Mouse (Mus musculus): ENCODE measurements around the gene Idh2. TPM values are rescaled to one million over a fixed set of nuclear protein-coding genes. Genes with fewer than 3 reads are reported as not detected.

The Idh2 gene
- polyA plus RNA-seq, 1 experiment from 2014 or later, result 629 TPM

GRCm38 (mm10) chr7:80066675-80067455, 48.3 kb downstream of the Idh2 start:
- no peak for DNase-seq
- H3K9ac ChIP-seq, result no peak overlapping the region
- WGBS, result 59% methylated on average over 13 of the region's 13 CpGs

GRCm38 (mm10) chr7:80065250-80065649, 49.9 kb downstream of the Idh2 start:
- no peak for DNase-seq
- Histone ChIP-seq H3K9me3 (ENCODE audit: low read depth, low read length) (no peaks in the 10 kb centered on the region), H3K4me1 (ENCODE audit: insufficient read depth) (peaks cover 26% of the 10 kb centered on the region), H3K36me3 (ENCODE audit: insufficient read depth) (no peaks in the 10 kb centered on the region), H3K27me3 (ENCODE audit: insufficient read depth, low read length) (no peaks in the 10 kb centered on the region), H3K9ac (no peak overlapping the region), H3K4me2 (no peak overlapping the region), H3K27ac (ENCODE audit: low read depth) (no peak overlapping the region), H3K4me3 (ENCODE audit: low read depth, low read length) (no peak overlapping the region)
- WGBS, result 74% methylated on average over 3 of the region's 3 CpGs
- TF ChIP-seq CTCF (IDR thresholded peaks at IDR 0.05; ENCODE audit: low read depth), result no peak
- ATAC-seq (ENCODE audit: insufficient read depth), result no peak

More at GRCm38 (mm10) chr7:80066675-80067455, 48.3 kb downstream of the Idh2 start:
- no peaks in the 10 kb centered on the region for H3K27me3 ChIP-seq (ENCODE audit: insufficient read depth, low read length)
- no peaks in the 10 kb centered on the region for H3K36me3 ChIP-seq (ENCODE audit: insufficient read depth)
- no peak for TF ChIP-seq CTCF (IDR thresholded peaks at IDR 0.05; ENCODE audit: low read depth)
- H3K9me3 ChIP-seq (ENCODE audit: low read depth, low read length), result no peaks in the 10 kb centered on the region
- H3K4me3 ChIP-seq (ENCODE audit: low read depth, low read length), result no peak overlapping the region
- peaks cover 20% of the 10 kb centered on the region for H3K4me1 ChIP-seq (ENCODE audit: insufficient read depth)
- H3K27ac ChIP-seq (ENCODE audit: low read depth), result peak overlapping the region; percentile 36; the same call in 1 of the 2 replicates
- H3K4me2 ChIP-seq, result no peak overlapping the region
- no peak for ATAC-seq (ENCODE audit: insufficient read depth)

- no peaks in the 10 kb centered on the region for H3K27me3 ChIP-seq (ENCODE audit: insufficient read depth, low read length)
- 72% methylated on average over 15 of the region's 15 CpGs for WGBS
Measured at GRCm38 (mm10) chr7:80063902-80064736, 51.1 kb downstream of the Idh2 start.

GRCm38 (mm10) chr7:80063244-80063643, 51.9 kb downstream of the Idh2 start:
- no peak for TF ChIP-seq CTCF (IDR thresholded peaks at IDR 0.05; ENCODE audit: low read depth)
- Histone ChIP-seq H3K4me3 (ENCODE audit: low read depth, low read length) (no peak overlapping the region), H3K9ac (no peak overlapping the region), H3K27ac (ENCODE audit: low read depth) (no peak overlapping the region), H3K36me3 (ENCODE audit: insufficient read depth) (no peaks in the 10 kb centered on the region), H3K27me3 (ENCODE audit: insufficient read depth, low read length) (no peaks in the 10 kb centered on the region), H3K4me2 (no peak overlapping the region), H3K4me1 (ENCODE audit: insufficient read depth) (peaks cover 26% of the 10 kb centered on the region), H3K9me3 (ENCODE audit: low read depth, low read length) (no peaks in the 10 kb centered on the region)
- ATAC-seq (ENCODE audit: insufficient read depth) (no peak), DNase-seq (no peak)
- 67% methylated on average over 5 of the region's 5 CpGs for WGBS

More at GRCm38 (mm10) chr7:80063902-80064736, 51.1 kb downstream of the Idh2 start:
- Histone ChIP-seq H3K4me3 (ENCODE audit: low read depth, low read length) (no peak overlapping the region), H3K4me1 (ENCODE audit: insufficient read depth) (peaks cover 22% of the 10 kb centered on the region; the same call in 1 of the 2 replicates), H3K4me2 (no peak overlapping the region), H3K27ac (ENCODE audit: low read depth) (no peak overlapping the region), H3K9me3 (ENCODE audit: low read depth, low read length) (no peaks in the 10 kb centered on the region), H3K36me3 (ENCODE audit: insufficient read depth) (no peaks in the 10 kb centered on the region), H3K9ac (no peak overlapping the region)
- no peak for TF ChIP-seq CTCF (IDR thresholded peaks at IDR 0.05; ENCODE audit: low read depth)
- ATAC-seq (ENCODE audit: insufficient read depth), result no peak
- DNase-seq, result no peak

GRCm38 (mm10) chr7:80062083-80062826, 52.9 kb downstream of the Idh2 start:
- ATAC-seq (ENCODE audit: insufficient read depth) (no peak), DNase-seq (no peak)
- Histone ChIP-seq H3K27me3 (ENCODE audit: insufficient read depth, low read length) (no peaks in the 10 kb centered on the region), H3K36me3 (ENCODE audit: insufficient read depth) (no peaks in the 10 kb centered on the region; the same call in 1 of the 2 replicates), H3K4me1 (ENCODE audit: insufficient read depth) (peaks cover 32% of the 10 kb centered on the region), H3K9me3 (ENCODE audit: low read depth, low read length) (no peaks in the 10 kb centered on the region), H3K4me3 (ENCODE audit: low read depth, low read length) (no peak overlapping the region), H3K9ac (no peak overlapping the region), H3K27ac (ENCODE audit: low read depth) (no peak overlapping the region), H3K4me2 (no peak overlapping the region)
- no peak for TF ChIP-seq CTCF (IDR thresholded peaks at IDR 0.05; ENCODE audit: low read depth)
- WGBS, result 94% methylated on average over 17 of the region's 17 CpGs

GRCm38 (mm10) chr7:80060012-80060778, 55.0 kb downstream of the Idh2 start:
- H3K9ac ChIP-seq, result no peak overlapping the region
- no peaks in the 10 kb centered on the region for H3K9me3 ChIP-seq (ENCODE audit: low read depth, low read length)
- H3K27ac ChIP-seq (ENCODE audit: low read depth), result peak overlapping the region; percentile 84; the same call in 1 of the 2 replicates
- no peaks in the 10 kb centered on the region for H3K27me3 ChIP-seq (ENCODE audit: insufficient read depth, low read length)
- H3K4me2 ChIP-seq, result no peak overlapping the region
- H3K4me3 ChIP-seq (ENCODE audit: low read depth, low read length), result no peak overlapping the region
- DNase-seq (no peak), ATAC-seq (ENCODE audit: insufficient read depth) (no peak)
- peaks cover 49% of the 10 kb centered on the region for H3K4me1 ChIP-seq (ENCODE audit: insufficient read depth)
- H3K36me3 ChIP-seq (ENCODE audit: insufficient read depth), result no peaks in the 10 kb centered on the region; the same call in 1 of the 2 replicates
- no peak for TF ChIP-seq CTCF (IDR thresholded peaks at IDR 0.05; ENCODE audit: low read depth)
- 72% methylated on average over 10 of the region's 10 CpGs for WGBS
